Mouse (Mus musculus) liver, embryonic 15.5 days (tissue): ENCODE measurements at regions not wholly inside any gene's neighbourhood (a gene's known extent, or its start where the extent isn't known, plus 50 kb on each side); places are given as distances from the start of the nearest gene placed in this dataset.
A peak's percentile ranks its signal among the peaks of the same experiment; 100 is the strongest.

Source experiments
- ATAC-seq: fragments of 200-750 bp; cut with Nextera tagmentation; 2 replicates; pipeline ENCODE4 v1.8.0; 2017; ENCODE audit warnings: moderate number of reproducible peaks, mild to moderate bottlenecking, moderate library complexity; ENCODE audit not compliant: insufficient read depth
- H3K27ac ChIP-seq: fragments of 300-500 bp; sonication (generic); replicated peaks from 2 replicates; pipeline ENCODE4 v1.5.1; 2015; ENCODE audit warnings: mild to moderate bottlenecking, inconsistent platforms
- H3K27me3 ChIP-seq: fragments of 300-500 bp; sonication (generic); 2 replicates; pipeline ENCODE4 v1.6.1; 2015; ENCODE audit warnings: mild to moderate bottlenecking, inconsistent platforms
- H3K36me3 ChIP-seq: fragments of 300-500 bp; sonication (generic); replicated peaks from 2 replicates; pipeline ENCODE4 v1.6.1; 2015; ENCODE audit warnings: moderate library complexity, mild to moderate bottlenecking, inconsistent platforms
- H3K4me1 ChIP-seq: fragments of 300-500 bp; sonication (generic); replicated peaks from 2 replicates; pipeline ENCODE4 v1.6.1; 2015; ENCODE audit warnings: inconsistent platforms
- H3K4me2 ChIP-seq: fragments of 300-500 bp; sonication (generic); 2 replicates; pipeline ENCODE4 v1.6.1; 2015; ENCODE audit warnings: moderate library complexity, mild to moderate bottlenecking, inconsistent platforms
- H3K4me3 ChIP-seq: fragments of 300-500 bp; sonication (generic); replicated peaks from 2 replicates; pipeline ENCODE4 v1.5.1; 2015; ENCODE audit warnings: mild to moderate bottlenecking, inconsistent platforms
- H3K9ac ChIP-seq: fragments of 300-500 bp; sonication (generic); 2 replicates; pipeline ENCODE4 v1.6.1; 2015; ENCODE audit warnings: moderate library complexity, mild to moderate bottlenecking, inconsistent platforms
- H3K9me3 ChIP-seq: fragments of 300-500 bp; sonication (generic); replicated peaks from 2 replicates; pipeline ENCODE4 v1.6.1; 2016; ENCODE audit warnings: inconsistent platforms
- WGBS: fragments of 180-500 bp; shearing (Covaris S2); methylation state at CpG from one replicate; pipeline ENCODE4 v1.1.7; 2015; ENCODE audit warnings: mixed read lengths; ENCODE audit not compliant: insufficient replicate concordance; 5-methylcytosine and 5-hydroxymethylcytosine counted together

DNA sequence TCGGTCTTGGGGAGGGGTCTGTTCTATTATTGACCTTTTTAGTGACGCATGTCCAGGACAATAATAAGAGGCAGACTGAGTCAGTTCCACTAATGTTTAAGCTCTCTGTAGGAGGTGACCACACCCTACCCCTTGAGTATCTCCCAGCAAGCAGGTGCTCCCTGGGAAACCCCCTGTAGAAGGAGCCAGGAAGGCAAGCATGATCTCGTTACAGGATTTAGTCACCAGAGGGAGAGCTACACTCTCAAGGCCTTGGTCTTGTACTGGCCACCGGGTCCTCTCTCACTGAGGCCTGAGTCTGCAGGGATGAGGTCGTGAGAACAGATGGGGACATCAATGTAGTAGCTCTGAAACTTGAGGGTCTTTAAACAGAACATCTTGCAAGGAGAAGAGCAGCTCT is 55.3 kb upstream of the Ccnd2 start:
- H3K4me1 ChIP-seq, result no peaks in the 10 kb centered on the region
- H3K36me3 ChIP-seq, result no peaks in the 10 kb centered on the region
- no peak for ATAC-seq
- no peak overlapping the region for H3K9ac ChIP-seq
- 52% methylated on average over 5 of the region's 5 CpGs for WGBS
- H3K27ac ChIP-seq, result no peak overlapping the region
- H3K4me2 ChIP-seq, result no peak overlapping the region
- H3K27me3 ChIP-seq, result no peaks in the 10 kb centered on the region
- no peak overlapping the region for H3K4me3 ChIP-seq
- no peaks in the 10 kb centered on the region for H3K9me3 ChIP-seq

DNA sequence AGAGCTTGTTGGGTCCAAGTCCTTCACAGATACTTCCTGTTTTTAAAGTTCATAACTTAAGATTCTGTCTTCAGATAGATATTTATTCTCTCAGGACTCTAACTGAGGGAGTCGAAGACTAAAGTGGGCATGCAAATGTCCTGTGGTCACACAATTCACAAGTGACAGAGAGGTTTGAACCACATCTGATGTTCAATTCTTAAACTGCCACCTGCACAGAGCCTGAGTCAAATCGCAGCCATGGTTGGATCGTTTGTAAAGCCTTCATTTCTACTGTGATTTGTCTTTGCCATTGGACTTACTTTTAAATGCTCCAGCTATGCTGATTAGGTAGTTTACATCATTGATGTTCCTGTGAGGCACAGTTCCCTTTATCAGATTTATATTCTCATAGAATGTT is 61.4 kb upstream of the Ccnd2 start:
- Histone ChIP-seq H3K4me2 (no peak overlapping the region), H3K9ac (no peak overlapping the region), H3K27ac (no peak overlapping the region), H3K9me3 (no peaks in the 10 kb centered on the region), H3K4me1 (no peaks in the 10 kb centered on the region), H3K27me3 (no peaks in the 10 kb centered on the region; the same call in 1 of the 2 replicates), H3K36me3 (no peaks in the 10 kb centered on the region), H3K4me3 (no peak overlapping the region)
- 72% methylated on average over 3 of the region's 3 CpGs for WGBS
- ATAC-seq, result no peak

DNA sequence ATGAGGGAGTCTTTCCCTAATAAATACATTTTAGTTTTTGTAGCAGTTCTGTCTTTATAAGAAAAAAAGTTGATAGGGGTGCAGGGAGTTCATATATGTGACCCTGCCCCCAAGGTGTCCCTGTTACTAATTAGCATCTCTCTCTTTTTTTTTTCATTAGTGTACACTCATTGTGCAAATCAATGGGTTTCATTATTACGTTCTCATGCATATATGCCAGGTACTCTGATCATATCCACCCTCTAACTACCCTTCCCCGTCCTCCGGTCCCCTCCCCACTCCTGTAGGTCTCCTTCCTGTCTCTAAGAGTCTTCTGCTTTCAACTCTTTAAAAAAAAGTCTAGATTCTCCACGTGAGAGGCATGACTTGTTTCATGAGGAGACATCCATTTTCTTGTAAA is 63.9 kb upstream of the Ccnd2 start:
- no peak overlapping the region for H3K27ac ChIP-seq
- no peak overlapping the region for H3K4me3 ChIP-seq
- H3K4me1 ChIP-seq, result no peaks in the 10 kb centered on the region
- H3K27me3 ChIP-seq, result no peaks in the 10 kb centered on the region; the same call in 1 of the 2 replicates
- H3K4me2 ChIP-seq, result no peak overlapping the region
- 33% methylated on average over 4 of the region's 4 CpGs for WGBS
- ATAC-seq, result no peak
- H3K36me3 ChIP-seq, result no peaks in the 10 kb centered on the region
- no peak overlapping the region for H3K9ac ChIP-seq
- H3K9me3 ChIP-seq, result no peaks in the 10 kb centered on the region

DNA sequence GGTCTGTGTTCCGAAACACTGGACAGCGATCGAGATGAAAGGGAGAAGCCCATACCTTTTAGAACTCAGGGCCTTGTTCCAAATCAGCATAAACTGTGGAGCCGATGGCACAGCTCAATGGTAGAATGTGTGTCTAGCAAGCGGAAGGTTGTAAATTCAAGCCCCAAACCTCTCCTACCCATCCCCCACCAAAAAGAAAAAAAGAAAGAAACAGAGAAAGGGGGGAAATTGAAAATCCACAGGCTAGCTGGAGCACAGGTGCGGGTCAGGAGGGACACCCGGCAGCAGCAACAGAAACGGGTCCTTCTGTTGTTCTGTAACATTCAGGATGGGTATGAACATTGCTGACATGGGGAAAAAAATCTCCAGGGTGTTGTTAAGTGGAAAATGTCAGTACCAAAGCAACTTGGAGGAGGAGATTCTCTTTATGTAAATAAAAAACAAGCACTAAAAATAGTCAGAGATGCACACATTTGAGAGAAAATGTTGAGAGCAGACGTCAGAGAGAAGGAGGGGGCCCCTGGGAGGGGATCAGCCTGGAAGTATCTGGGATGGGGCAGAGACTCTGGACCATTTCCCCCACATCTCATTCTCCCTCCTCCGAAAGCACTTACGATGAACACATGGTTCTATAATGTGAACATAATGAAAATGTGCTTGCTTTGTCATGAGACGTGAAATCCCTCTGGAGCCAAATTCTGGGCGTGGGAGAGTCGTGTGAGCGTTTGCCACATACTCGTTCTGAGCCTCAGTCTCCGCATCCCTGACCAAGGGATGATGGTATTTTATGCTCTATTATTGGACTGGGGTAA is 66.8 kb upstream of the Ccnd2 start:
- Histone ChIP-seq H3K4me1 (no peaks in the 10 kb centered on the region), H3K4me3 (no peak overlapping the region), H3K9ac (no peak overlapping the region), H3K4me2 (no peak overlapping the region), H3K36me3 (no peaks in the 10 kb centered on the region), H3K9me3 (no peaks in the 10 kb centered on the region), H3K27ac (no peak overlapping the region), H3K27me3 (no peaks in the 10 kb centered on the region; the same call in 1 of the 2 replicates)
- 71% methylated on average over 17 of the region's 17 CpGs for WGBS
- ATAC-seq, result no peak

DNA sequence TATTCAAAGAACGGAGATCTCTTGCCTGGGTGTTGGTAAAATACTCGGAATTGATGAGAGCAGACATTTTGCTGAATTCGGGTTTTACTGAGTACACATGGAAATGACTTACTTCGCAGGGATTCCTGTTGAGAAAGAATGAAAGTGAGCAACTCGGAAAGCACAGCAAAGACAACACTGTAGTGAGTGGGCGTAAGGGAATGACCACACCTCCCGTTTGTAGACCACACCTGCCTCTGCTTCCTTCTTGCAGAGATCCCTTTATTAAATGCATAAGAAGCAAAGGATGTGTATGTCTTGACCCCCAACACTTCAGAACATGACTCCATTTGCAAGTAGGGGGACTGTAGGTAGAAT is 67.4 kb upstream of the Ccnd2 start:
- 62% methylated on average over 7 of the region's 7 CpGs for WGBS
- Histone ChIP-seq H3K9ac (no peak overlapping the region), H3K4me2 (no peak overlapping the region), H3K4me3 (no peak overlapping the region), H3K4me1 (no peaks in the 10 kb centered on the region), H3K9me3 (no peaks in the 10 kb centered on the region), H3K27me3 (no peaks in the 10 kb centered on the region; the same call in 1 of the 2 replicates), H3K36me3 (no peaks in the 10 kb centered on the region), H3K27ac (no peak overlapping the region)
- no peak for ATAC-seq

DNA sequence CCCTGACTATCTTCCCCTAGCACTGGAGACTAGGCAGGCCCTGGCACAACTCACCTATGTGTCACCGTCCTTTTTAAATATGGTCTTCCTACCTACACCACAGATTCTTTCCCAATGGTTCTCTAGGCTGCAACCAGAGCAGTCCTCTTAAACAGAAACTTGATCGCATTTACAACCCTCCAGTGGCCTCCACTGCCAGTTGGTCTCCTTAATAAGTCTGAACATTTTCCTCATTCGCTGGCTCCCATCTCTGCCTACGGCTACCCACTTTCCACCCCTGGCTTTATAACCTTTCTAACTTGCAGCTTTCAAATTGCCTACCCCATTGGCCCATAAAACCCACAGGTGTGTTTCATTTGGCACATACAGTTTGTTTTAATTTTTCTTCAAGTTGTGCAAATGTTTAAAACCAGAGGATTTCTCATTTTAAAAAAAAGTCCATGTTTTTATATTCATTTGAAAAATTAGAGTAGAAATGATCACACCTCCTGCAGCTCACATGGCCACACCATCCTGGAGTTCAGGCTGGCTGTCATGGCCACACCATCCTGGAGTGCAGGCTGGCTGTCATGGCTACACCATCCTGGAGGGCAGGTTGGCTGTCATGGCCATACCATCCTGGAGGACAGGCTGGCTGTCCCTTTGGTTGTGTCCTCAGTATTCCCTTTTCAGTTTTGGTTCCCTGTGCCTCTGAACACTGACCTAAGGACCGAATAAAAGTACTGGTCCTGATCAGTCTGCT is 74.4 kb upstream of the Ccnd2 start:
- no peaks in the 10 kb centered on the region for H3K36me3 ChIP-seq
- no peaks in the 10 kb centered on the region for H3K27me3 ChIP-seq
- no peaks in the 10 kb centered on the region for H3K9me3 ChIP-seq
- H3K4me1 ChIP-seq, result no peaks in the 10 kb centered on the region
- no peak overlapping the region for H3K27ac ChIP-seq
- H3K4me3 ChIP-seq, result no peak overlapping the region
- H3K4me2 ChIP-seq, result no peak overlapping the region
- ATAC-seq, result no peak
- H3K9ac ChIP-seq, result no peak overlapping the region
- 60% methylated on average over 5 of the region's 5 CpGs for WGBS

DNA sequence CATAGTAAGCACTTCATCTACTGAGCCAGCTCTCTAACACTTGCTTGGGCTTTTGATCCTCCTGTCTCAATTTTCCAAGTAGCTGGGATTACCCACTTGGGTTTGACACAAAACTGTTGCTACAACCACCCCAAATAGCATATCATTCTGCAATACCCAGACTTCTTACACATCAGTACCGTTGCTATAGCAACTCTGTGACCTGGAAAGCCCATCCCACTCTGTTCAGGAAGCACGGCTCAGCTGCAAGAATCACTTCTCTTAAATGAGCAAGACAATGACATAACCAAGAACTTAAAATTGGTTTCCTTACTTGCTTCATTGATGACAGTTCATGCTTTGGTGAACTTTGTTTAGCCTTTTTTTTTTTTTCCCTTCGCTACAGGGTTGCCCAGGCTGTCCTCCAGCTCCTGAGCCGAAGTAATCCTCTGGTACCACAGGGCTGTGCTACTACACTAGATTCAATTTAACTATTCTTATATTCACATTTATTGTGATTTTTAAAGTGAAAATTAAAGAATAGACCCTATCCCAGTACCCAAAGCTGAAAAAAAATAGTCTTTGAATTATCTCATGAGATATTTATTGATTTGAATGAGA is 84.6 kb upstream of the Ccnd2 start:
- no peaks in the 10 kb centered on the region for H3K4me1 ChIP-seq
- no peak for ATAC-seq
- H3K36me3 ChIP-seq, result no peaks in the 10 kb centered on the region
- no peak overlapping the region for H3K4me2 ChIP-seq
- H3K27me3 ChIP-seq, result no peaks in the 10 kb centered on the region
- no peaks in the 10 kb centered on the region for H3K9me3 ChIP-seq
- no peak overlapping the region for H3K27ac ChIP-seq
- no peak overlapping the region for H3K9ac ChIP-seq
- H3K4me3 ChIP-seq, result no peak overlapping the region
- WGBS, result 56% methylated on average over 4 of the region's 4 CpGs

DNA sequence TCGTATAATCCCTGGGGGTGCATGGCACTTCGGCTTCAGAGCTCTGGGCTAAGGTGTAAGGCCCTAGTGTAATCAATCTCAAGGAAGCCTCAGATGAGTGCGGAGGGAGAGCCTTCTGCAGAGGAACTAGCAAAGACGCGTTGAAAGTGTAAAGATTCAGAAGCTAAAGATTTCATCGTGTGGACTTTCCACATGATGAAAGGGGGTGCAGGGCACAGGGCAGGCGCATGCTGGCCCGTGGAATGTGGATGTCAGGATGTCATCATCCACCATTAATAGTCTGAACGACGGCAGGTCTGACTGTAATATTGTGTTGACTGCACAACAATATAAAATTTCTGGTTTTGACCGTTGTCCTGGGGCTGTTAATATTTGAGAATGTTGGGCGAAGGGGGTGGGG is 85.2 kb upstream of the Ccnd2 start:
- no peaks in the 10 kb centered on the region for H3K4me1 ChIP-seq
- H3K36me3 ChIP-seq, result no peaks in the 10 kb centered on the region
- no peak overlapping the region for H3K9ac ChIP-seq
- H3K27me3 ChIP-seq, result no peaks in the 10 kb centered on the region
- H3K27ac ChIP-seq, result no peak overlapping the region
- no peak for ATAC-seq
- 75% methylated on average over 12 of the region's 12 CpGs for WGBS
- no peak overlapping the region for H3K4me2 ChIP-seq
- H3K9me3 ChIP-seq, result no peaks in the 10 kb centered on the region
- no peak overlapping the region for H3K4me3 ChIP-seq

DNA sequence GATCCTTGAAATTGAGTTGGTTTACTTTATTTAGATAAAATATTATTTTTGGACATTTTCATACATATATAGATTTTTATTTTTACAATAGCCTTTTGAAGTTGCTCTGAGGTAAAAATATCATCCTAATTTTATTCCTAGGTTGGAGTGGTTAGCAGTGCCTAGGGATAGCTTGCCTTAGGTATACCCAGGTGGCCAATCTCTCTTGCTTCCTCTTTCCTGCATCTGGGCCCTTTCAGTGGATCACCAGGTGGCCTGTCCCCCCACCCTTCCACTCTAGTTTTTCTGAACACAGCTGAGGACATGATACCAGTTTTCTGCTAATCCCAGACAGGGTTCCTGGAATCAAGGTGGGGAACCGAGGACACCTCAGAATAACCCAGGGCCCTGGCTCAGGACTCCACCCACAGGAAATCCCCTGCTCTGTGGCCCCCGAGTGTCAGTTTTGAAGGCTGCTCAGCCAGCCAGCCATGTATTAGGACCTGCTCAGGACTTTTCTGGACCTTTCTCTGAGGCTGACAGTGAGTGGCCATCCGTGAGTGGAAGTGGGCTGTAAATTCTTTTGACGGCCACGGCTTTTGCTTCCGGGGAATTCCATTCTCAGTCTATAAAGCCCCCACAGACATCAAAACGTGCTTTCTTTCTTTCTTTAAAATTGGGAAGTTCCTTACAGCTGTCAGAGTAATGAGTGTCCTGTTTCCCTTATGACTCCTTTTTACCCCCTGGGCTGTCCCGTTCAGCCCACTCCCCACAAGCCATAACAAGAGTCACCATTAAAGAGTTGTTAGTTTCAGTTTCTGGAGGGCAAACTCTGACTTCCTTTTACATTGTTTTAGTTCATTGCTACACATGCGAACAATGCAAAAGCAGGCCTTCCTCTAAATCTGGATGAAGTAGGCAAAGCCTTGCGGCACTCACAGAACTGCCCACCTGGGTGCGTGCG is 87.8 kb upstream of the Ccnd2 start:
- no peak overlapping the region for H3K9ac ChIP-seq
- 0 out of 2 replicates have a peak, but pooled peaks cover 4% of the 10 kb centered on the region for H3K27me3 ChIP-seq
- 29% methylated on average over 12 of the region's 12 CpGs for WGBS
- no peak overlapping the region for H3K4me3 ChIP-seq
- ATAC-seq, result no peak
- H3K4me1 ChIP-seq, result no peaks in the 10 kb centered on the region
- H3K9me3 ChIP-seq, result no peaks in the 10 kb centered on the region
- no peaks in the 10 kb centered on the region for H3K36me3 ChIP-seq
- 0 out of 2 replicates have a peak overlapping the region, but pooled peaks have one; percentile 2 for H3K4me2 ChIP-seq
- H3K27ac ChIP-seq, result no peak overlapping the region

DNA sequence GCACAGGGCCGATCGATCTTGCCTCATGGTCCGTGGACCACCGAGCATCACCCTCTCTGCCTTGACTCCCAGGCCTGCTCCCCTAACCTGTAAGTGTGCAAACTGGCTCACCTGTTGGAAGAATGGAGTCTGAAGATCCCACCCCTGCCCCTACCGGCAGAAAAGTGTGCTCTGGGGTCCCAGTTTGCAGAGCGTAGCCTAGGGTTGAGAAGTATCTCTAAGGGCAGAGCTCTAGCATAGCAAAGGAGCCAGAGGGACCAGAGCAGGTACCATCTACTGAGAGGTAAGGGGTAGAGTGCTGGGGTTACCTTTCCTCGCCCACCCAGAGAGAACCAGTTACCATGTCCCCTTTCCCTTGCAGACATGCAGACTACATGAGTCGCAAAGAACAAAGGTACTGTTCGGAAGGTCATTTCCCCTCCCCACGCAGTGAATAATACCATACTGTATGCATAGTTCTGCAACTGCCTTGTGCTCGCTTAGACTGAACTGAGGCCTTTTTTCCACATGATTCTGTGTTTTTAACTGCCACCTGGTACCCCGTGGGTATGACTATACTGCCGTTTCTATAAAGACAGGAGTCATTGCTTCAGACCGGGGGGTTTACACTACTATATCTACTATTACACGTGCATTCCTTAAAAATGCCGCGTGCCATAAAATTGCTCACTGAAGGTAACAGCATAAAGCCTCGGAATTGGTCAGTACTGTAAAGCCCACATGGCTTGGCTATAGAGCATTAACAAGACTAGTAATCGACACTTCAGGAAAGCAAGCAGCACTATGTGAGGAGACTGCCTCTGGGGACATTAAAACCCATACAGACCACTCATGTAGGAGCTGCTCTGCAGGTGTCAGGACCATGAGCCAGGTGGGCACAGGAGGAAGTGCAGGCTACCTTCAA is 88.7 kb upstream of the Ccnd2 start:
- no peak for ATAC-seq
- Histone ChIP-seq H3K27ac (no peak overlapping the region), H3K9me3 (no peaks in the 10 kb centered on the region), H3K9ac (no peak overlapping the region), H3K27me3 (0 out of 2 replicates have a peak, but pooled peaks cover 4% of the 10 kb centered on the region), H3K4me1 (peaks cover 2% of the 10 kb centered on the region), H3K36me3 (no peaks in the 10 kb centered on the region), H3K4me3 (no peak overlapping the region), H3K4me2 (no peak overlapping the region)
- WGBS, result 69% methylated on average over 19 of the region's 19 CpGs
